Mouse (Mus musculus) gonadal fat pad, adult 2 months (tissue): Measurements from ENCODE around the gene Ntpcr. TPM values are rescaled to one million over a fixed set of nuclear protein-coding genes. Genes with fewer than 3 reads are reported as not detected.

ENCODE experiments used
- DNase-seq: peaks from one replicate; pipeline ENCODE4 v3.0.0-alpha.2; 2012; ENCODE audit warnings: low read depth
- polyA plus RNA-seq: library from polyadenylated mRNA; depleted of rRNA; stranded (reverse); fragments of >200 nt; gene quantifications from 2 replicates; pipeline ENCODE4 v1.2.3, GENCODE M21; 2012; rRNA removed

Ntpcr gene
- polyA plus RNA-seq, result 34.2 and 35.3 TPM in 2 replicates

- no peak for DNase-seq
Measured at GRCm38 (mm10) chr8:125729746-125730145, at the start of gene Ntpcr. Gene Ntpcr (plus strand): TSS chr8:125729963.

GRCm38 (mm10) chr8:125680851-125681408 is 48.8 kb upstream of the Ntpcr start:
- DNase-seq, result no peak

- no peak for DNase-seq
Measured at GRCm38 (mm10) chr8:125685216-125685760, 44.5 kb upstream of the Ntpcr start.

GRCm38 (mm10) chr8:125686221-125686865 is 43.4 kb upstream of the Ntpcr start:
- DNase-seq, result no peak

GRCm38 (mm10) chr8:125690166-125690915 is 39.4 kb upstream of the Ntpcr start:
- no peak for DNase-seq

GRCm38 (mm10) chr8:125690961-125691360 is 38.8 kb upstream of the Ntpcr start:
- DNase-seq, result no peak

- no peak for DNase-seq
Measured at GRCm38 (mm10) chr8:125692447-125692846, 37.3 kb upstream of the Ntpcr start.

- DNase-seq, result no peak
Measured at GRCm38 (mm10) chr8:125693197-125693596, 36.6 kb upstream of the Ntpcr start.

GRCm38 (mm10) chr8:125695951-125696350 is 33.8 kb upstream of the Ntpcr start:
- DNase-seq, result no peak

GRCm38 (mm10) chr8:125699391-125700025 is 30.3 kb upstream of the Ntpcr start:
- DNase-seq, result no peak

- DNase-seq, result no peak
Measured at GRCm38 (mm10) chr8:125700407-125700806, 29.4 kb upstream of the Ntpcr start.

- DNase-seq, result no peak
Measured at GRCm38 (mm10) chr8:125702868-125703473, 26.8 kb upstream of the Ntpcr start.

GRCm38 (mm10) chr8:125704434-125704833 is 25.3 kb upstream of the Ntpcr start:
- no peak for DNase-seq

- no peak for DNase-seq
Measured at GRCm38 (mm10) chr8:125705816-125706215, 23.9 kb upstream of the Ntpcr start.

GRCm38 (mm10) chr8:125709171-125709570 is 20.6 kb upstream of the Ntpcr start:
- no peak for DNase-seq

GRCm38 (mm10) chr8:125711514-125711913 is 18.2 kb upstream of the Ntpcr start:
- no peak for DNase-seq

- DNase-seq, result no peak
Measured at GRCm38 (mm10) chr8:125716211-125716610, 13.6 kb upstream of the Ntpcr start.

- DNase-seq, result no peak
Measured at GRCm38 (mm10) chr8:125716613-125717012, 13.2 kb upstream of the Ntpcr start.

- DNase-seq, result no peak
Measured at GRCm38 (mm10) chr8:125718914-125719313, 10.8 kb upstream of the Ntpcr start.

- no peak for DNase-seq
Measured at GRCm38 (mm10) chr8:125722675-125723074, 7.1 kb upstream of the Ntpcr start.

GRCm38 (mm10) chr8:125723437-125723836 is 6.3 kb upstream of the Ntpcr start:
- DNase-seq, result no peak
